Mouse (Mus musculus) stomach, postnatal 0 days (tissue): Measurements from ENCODE around the gene Atf6b. TPM values are rescaled to one million over a fixed set of nuclear protein-coding genes. Genes with fewer than 3 reads are reported as not detected.

Experiments used
- ATAC-seq: fragments of 200-750 bp; cut with Nextera tagmentation; 2 replicates; pipeline ENCODE4 v1.8.0; 2017; ENCODE audit not compliant: low FRiP score, low TSS enrichment
- DNase-seq: peaks from one replicate; pipeline ENCODE4 v3.0.0-alpha.2; 2016; ENCODE audit warnings: low spot score
- H3K27ac ChIP-seq: fragments of 300-500 bp; sonication (generic); replicated peaks from 2 replicates; pipeline ENCODE4 v1.5.1; 2014; ENCODE audit warnings: mild to moderate bottlenecking, control low read depth
- H3K27me3 ChIP-seq: fragments of 300-500 bp; sonication (generic); 2 replicates; pipeline ENCODE4 v1.6.1; 2014; ENCODE audit warnings: low read length; ENCODE audit not compliant: control insufficient read depth, insufficient read depth
- H3K36me3 ChIP-seq: fragments of 300-500 bp; sonication (generic); 2 replicates; pipeline ENCODE4 v1.6.1; 2014; ENCODE audit warnings: low read length, mixed read lengths; ENCODE audit not compliant: control insufficient read depth, insufficient read depth
- H3K4me1 ChIP-seq: fragments of 300-500 bp; sonication (generic); replicated peaks from 2 replicates; pipeline ENCODE4 v1.6.1; 2014; ENCODE audit warnings: antibody characterized with exemption; ENCODE audit not compliant: control insufficient read depth, insufficient read depth
- H3K4me2 ChIP-seq: fragments of 300-500 bp; sonication (generic); replicated peaks from 2 replicates; pipeline ENCODE4 v1.6.1; 2014; ENCODE audit warnings: low read depth, mild to moderate bottlenecking, control low read depth, moderate library complexity
- H3K4me3 ChIP-seq: fragments of 300-500 bp; sonication (generic); 2 replicates; pipeline ENCODE4 v1.5.1; 2014; ENCODE audit warnings: low read depth, low read length, control low read depth
- H3K9ac ChIP-seq: fragments of 300-500 bp; sonication (generic); 2 replicates; pipeline ENCODE4 v1.6.1; 2014; ENCODE audit warnings: mild to moderate bottlenecking, low read length, control low read depth, mixed read lengths
- H3K9me3 ChIP-seq: fragments of 300-500 bp; sonication (generic); 2 replicates; pipeline ENCODE4 v1.6.1; 2016; ENCODE audit warnings: low read length; ENCODE audit not compliant: control insufficient read depth
- CTCF ChIP-seq: IDR thresholded peaks from 2 replicates; pipeline ENCODE4 v1.5.1; 2016; ENCODE audit warnings: antibody characterized with exemption, low read depth, mild to moderate bottlenecking, moderate library complexity
- EP300 ChIP-seq: optimal IDR thresholded peaks from 2 replicates; pipeline ENCODE3; 2016; ENCODE audit warnings: antibody characterized with exemption
- WGBS: fragments of 180-500 bp; shearing (Covaris S2); extraction: QIAGEN DNeasy Blood & Tissue Kit; methylation state at CpG from one replicate; pipeline ENCODE4 v1.1.7; 2014; 5-methylcytosine and 5-hydroxymethylcytosine counted together
- polyA plus RNA-seq: library from polyadenylated mRNA; unstranded; fragments of >200 nt; fragmentation: Nextera tagmentation; extraction: Ambion mirVana; gene quantifications from 2 replicates; pipeline ENCODE4 v1.2.1, GENCODE M21; 2015

Atf6b gene
- polyA plus RNA-seq, 1 experiment from 2014 or later: 35.4 TPM

GRCm38 (mm10) chr17:34683179-34683578 lies 36.2 kb downstream of the Atf6b start:
- Histone ChIP-seq H3K9ac (no peak overlapping the region), H3K9me3 (no peaks in the 10 kb centered on the region), H3K4me3 (no peak overlapping the region), H3K4me2 (no peak overlapping the region), H3K4me1 (peaks cover 18% of the 10 kb centered on the region), H3K36me3 (no peaks in the 10 kb centered on the region), H3K27ac (peak overlapping the region; percentile 88), H3K27me3 (no peaks in the 10 kb centered on the region)
- no peak for TF ChIP-seq CTCF
- TF ChIP-seq EP300: no peak
- WGBS: 81% methylated on average over 8 of the region's 8 CpGs
- DNase-seq (no peak), ATAC-seq (no peak)

- WGBS: 58% methylated on average over 10 of the region's 10 CpGs
- H3K27ac ChIP-seq: peak overlapping the region; percentile 88
- H3K9ac ChIP-seq: no peak overlapping the region
Measured at GRCm38 (mm10) chr17:34683686-34684220, 36.8 kb downstream of the Atf6b start.

GRCm38 (mm10) chr17:34684253-34684893 lies 37.4 kb downstream of the Atf6b start:
- Histone ChIP-seq H3K4me1 (peaks cover 18% of the 10 kb centered on the region), H3K9me3 (no peaks in the 10 kb centered on the region), H3K4me3 (no peak overlapping the region), H3K27ac (peak overlapping the region; percentile 88), H3K36me3 (no peaks in the 10 kb centered on the region; the same call in 1 of the 2 replicates), H3K9ac (no peak overlapping the region), H3K4me2 (no peak overlapping the region), H3K27me3 (no peaks in the 10 kb centered on the region)
- WGBS: 30% methylated on average over 9 of the region's 9 CpGs
- peak; percentile 69 for ATAC-seq
- DNase-seq: peak; percentile 49
- TF ChIP-seq EP300: no peak
- no peak for TF ChIP-seq CTCF

More at GRCm38 (mm10) chr17:34683686-34684220, 36.8 kb downstream of the Atf6b start:
- peaks cover 18% of the 10 kb centered on the region for H3K4me1 ChIP-seq
- H3K4me2 ChIP-seq: no peak overlapping the region
- H3K27me3 ChIP-seq: no peaks in the 10 kb centered on the region
- ATAC-seq (peak; percentile 2; the same call in 1 of the 2 replicates), DNase-seq (no peak)
- no peak overlapping the region for H3K4me3 ChIP-seq
- no peaks in the 10 kb centered on the region for H3K9me3 ChIP-seq
- no peaks in the 10 kb centered on the region; the same call in 1 of the 2 replicates for H3K36me3 ChIP-seq
- TF ChIP-seq CTCF: no peak
- TF ChIP-seq EP300: no peak

- 50% methylated on average over 28 of the region's 28 CpGs for WGBS
- no peak for TF ChIP-seq CTCF
- TF ChIP-seq EP300: no peak
- Histone ChIP-seq H3K4me1 (peaks cover 18% of the 10 kb centered on the region), H3K4me3 (no peak overlapping the region), H3K36me3 (no peaks in the 10 kb centered on the region; the same call in 1 of the 2 replicates), H3K27ac (peak overlapping the region; percentile 88), H3K27me3 (no peaks in the 10 kb centered on the region), H3K4me2 (0 out of 2 replicates have a peak overlapping the region, but pooled peaks have one; percentile 5), H3K9me3 (no peaks in the 10 kb centered on the region), H3K9ac (no peak overlapping the region; the same call in 1 of the 2 replicates)
- ATAC-seq (peak; percentile 73), DNase-seq (peak; percentile 57)
Measured at GRCm38 (mm10) chr17:34685120-34686110, 38.5 kb downstream of the Atf6b start.

- Histone ChIP-seq H3K9ac (no peak overlapping the region), H3K27me3 (no peaks in the 10 kb centered on the region), H3K4me3 (no peak overlapping the region), H3K27ac (no peak overlapping the region), H3K9me3 (no peaks in the 10 kb centered on the region), H3K4me2 (no peak overlapping the region), H3K36me3 (no peaks in the 10 kb centered on the region; the same call in 1 of the 2 replicates), H3K4me1 (peaks cover 13% of the 10 kb centered on the region)
- 90% methylated on average over 7 of the region's 7 CpGs for WGBS
- TF ChIP-seq EP300 (no peak), CTCF (no peak)
- DNase-seq: no peak
- ATAC-seq: no peak
Measured at GRCm38 (mm10) chr17:34688889-34689288, 41.9 kb downstream of the Atf6b start.
